Mouse (Mus musculus) kidney, embryonic 16.5 days (tissue): ENCODE results near the gene Ctdspl. TPM values are rescaled to one million over a fixed set of nuclear protein-coding genes. Genes with fewer than 3 reads are reported as not detected.

ENCODE experiments used
- ATAC-seq: fragments of 200-750 bp; cut with Nextera tagmentation; 2 replicates; pipeline ENCODE4 v1.8.0; 2017; ENCODE audit warnings: moderate TSS enrichment; ENCODE audit not compliant: low FRiP score, low TSS enrichment
- H3K27ac ChIP-seq: fragments of 300-500 bp; sonication (generic); 2 replicates; pipeline ENCODE4 v1.5.1; 2014; ENCODE audit warnings: low read length
- H3K27me3 ChIP-seq: fragments of 300-500 bp; sonication (generic); 2 replicates; pipeline ENCODE4 v1.6.1; 2014; ENCODE audit warnings: low read length, control low read depth, mixed read lengths; ENCODE audit not compliant: insufficient read depth
- H3K36me3 ChIP-seq: fragments of 300-500 bp; sonication (generic); 2 replicates; pipeline ENCODE4 v1.6.1; 2014; ENCODE audit warnings: low read length, control low read depth, mixed read lengths; ENCODE audit not compliant: insufficient read depth
- H3K4me1 ChIP-seq: fragments of 300-500 bp; sonication (generic); 2 replicates; pipeline ENCODE4 v1.6.1; 2014; ENCODE audit warnings: low read length, control low read depth, mixed read lengths; ENCODE audit not compliant: insufficient read depth
- H3K4me2 ChIP-seq: fragments of 300-500 bp; sonication (generic); replicated peaks from 2 replicates; pipeline ENCODE4 v1.6.1; 2014; ENCODE audit warnings: low read depth, low read length
- H3K4me3 ChIP-seq: fragments of 300-500 bp; sonication (generic); 2 replicates; pipeline ENCODE4 v1.5.1; 2014; ENCODE audit warnings: mild to moderate bottlenecking, low read length
- H3K9ac ChIP-seq: fragments of 300-500 bp; sonication (generic); replicated peaks from 2 replicates; pipeline ENCODE4 v1.6.1; 2014; ENCODE audit warnings: low read length
- H3K9me3 ChIP-seq: fragments of 300-500 bp; sonication (generic); 2 replicates; pipeline ENCODE4 v1.6.1; 2016; ENCODE audit warnings: low read length, control low read depth
- WGBS: fragments of 180-500 bp; shearing (Covaris S2); extraction: QIAGEN DNeasy Blood & Tissue Kit; methylation state at CpG from one replicate; pipeline ENCODE4 v1.1.7; 2014; 5-methylcytosine and 5-hydroxymethylcytosine counted together
- polyA plus RNA-seq: library from polyadenylated mRNA; unstranded; fragments of >200 nt; fragmentation: Nextera tagmentation; extraction: Ambion mirVana; gene quantifications from 2 replicates; pipeline ENCODE4 v1.2.1, GENCODE M21; 2015

The Ctdspl gene
- polyA plus RNA-seq, 1 experiment from 2014 or later, result 27.5 TPM

- H3K27ac ChIP-seq, result no peak overlapping the region
- no peak overlapping the region for H3K9ac ChIP-seq
- peaks cover 64% of the 10 kb centered on the region for H3K4me1 ChIP-seq
- H3K27me3 ChIP-seq, result no peaks in the 10 kb centered on the region
- H3K4me2 ChIP-seq, result no peak overlapping the region
- no peaks in the 10 kb centered on the region for H3K9me3 ChIP-seq
- H3K4me3 ChIP-seq, result no peak overlapping the region
- ATAC-seq, result no peak
- 86% methylated on average over 7 of the region's 7 CpGs for WGBS
- no peaks in the 10 kb centered on the region for H3K36me3 ChIP-seq
Observed at GRCm38 (mm10) chr9:118990490-118990889, 64.2 kb downstream of the Ctdspl start.

DNA sequence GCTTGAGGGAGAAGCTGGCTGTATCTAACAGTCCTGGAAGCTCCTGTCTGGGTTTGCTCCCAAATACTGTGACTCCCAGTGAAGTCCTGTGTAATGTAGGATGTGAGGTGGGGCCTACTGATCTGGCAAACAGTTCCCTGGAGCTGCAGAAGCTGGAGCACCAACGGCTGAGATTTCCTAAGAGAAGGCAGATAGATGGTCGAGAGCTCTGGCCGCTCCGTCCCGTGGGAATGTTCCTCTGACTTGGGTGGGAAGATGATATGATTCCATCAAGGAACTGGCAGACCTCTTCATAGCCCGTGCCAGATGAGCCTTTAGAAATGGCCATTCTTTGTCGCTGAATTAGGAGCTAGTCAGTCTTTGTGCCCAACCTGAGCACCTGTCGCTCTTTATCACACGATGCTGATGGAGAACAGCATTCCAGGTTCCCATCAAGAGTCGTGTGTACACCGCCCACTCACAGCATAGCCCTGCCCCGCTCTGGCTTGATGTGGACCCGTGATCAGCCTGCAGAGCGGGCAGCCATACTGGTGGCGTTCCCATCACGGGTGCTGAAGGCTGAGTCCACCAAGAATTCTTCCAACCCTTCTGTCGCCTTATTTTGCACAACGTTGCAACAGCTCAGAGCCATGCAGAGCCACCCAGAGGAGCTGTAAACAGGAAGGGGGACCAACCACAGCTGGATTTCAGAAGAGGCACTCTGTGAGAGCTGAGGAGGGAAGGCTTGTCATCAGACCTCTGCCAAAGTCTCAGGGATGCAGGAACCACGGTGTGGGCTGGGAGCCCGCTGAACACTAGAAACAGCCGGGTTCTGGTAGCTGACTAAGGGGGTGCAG is 65.7 kb downstream of the Ctdspl start:
- ATAC-seq, result no peak
- Histone ChIP-seq H3K4me1 (peaks cover 51% of the 10 kb centered on the region), H3K27me3 (no peaks in the 10 kb centered on the region), H3K9me3 (no peaks in the 10 kb centered on the region), H3K4me3 (no peak overlapping the region), H3K27ac (no peak overlapping the region), H3K4me2 (no peak overlapping the region), H3K36me3 (no peaks in the 10 kb centered on the region), H3K9ac (no peak overlapping the region)
- WGBS, result 88% methylated on average over 21 of the region's 21 CpGs

DNA sequence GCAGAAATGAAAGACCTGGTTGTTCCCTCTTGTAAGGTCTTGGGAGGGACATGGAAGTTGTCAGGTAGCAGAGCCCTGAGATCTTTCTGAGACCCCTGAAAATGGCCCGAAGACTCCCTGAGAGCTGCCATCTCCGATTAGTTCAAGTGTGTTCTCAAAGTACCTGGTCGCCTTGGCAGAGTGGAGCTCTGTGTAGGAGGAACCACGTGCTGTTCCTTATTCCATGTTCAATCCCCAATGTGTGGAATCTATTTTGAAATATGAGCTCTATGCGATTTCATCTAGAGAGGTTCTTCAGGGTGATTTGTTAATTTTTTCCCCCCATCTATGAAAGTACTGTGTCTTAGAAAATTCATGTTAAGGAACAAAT is 66.3 kb downstream of the Ctdspl start:
- 81% methylated on average over 5 of the region's 5 CpGs for WGBS
- Histone ChIP-seq H3K9me3 (no peaks in the 10 kb centered on the region), H3K4me3 (no peak overlapping the region), H3K27ac (no peak overlapping the region), H3K4me2 (no peak overlapping the region), H3K36me3 (no peaks in the 10 kb centered on the region), H3K9ac (no peak overlapping the region), H3K27me3 (no peaks in the 10 kb centered on the region), H3K4me1 (peaks cover 47% of the 10 kb centered on the region)
- ATAC-seq, result no peak

GRCm38 (mm10) chr9:118994524-118995227 is 68.4 kb downstream of the Ctdspl start:
- Histone ChIP-seq H3K9ac (0 out of 2 replicates have a peak overlapping the region, but pooled peaks have one; percentile 17), H3K36me3 (no peaks in the 10 kb centered on the region), H3K4me1 (peaks cover 37% of the 10 kb centered on the region), H3K4me3 (no peak overlapping the region), H3K27me3 (no peaks in the 10 kb centered on the region), H3K27ac (peak overlapping the region; percentile 41; the same call in 1 of the 2 replicates), H3K9me3 (no peaks in the 10 kb centered on the region), H3K4me2 (no peak overlapping the region)
- ATAC-seq, result no peak
- WGBS, result 68% methylated on average over 12 of the region's 12 CpGs

GRCm38 (mm10) chr9:118995539-118995938 is 69.3 kb downstream of the Ctdspl start:
- H3K27ac ChIP-seq, result peak overlapping the region; percentile 25; the same call in 1 of the 2 replicates
- H3K27me3 ChIP-seq, result no peaks in the 10 kb centered on the region
- no peak overlapping the region for H3K9ac ChIP-seq
- no peak for ATAC-seq
- H3K4me3 ChIP-seq, result no peak overlapping the region
- H3K9me3 ChIP-seq, result no peaks in the 10 kb centered on the region
- peaks cover 1% of the 10 kb centered on the region; the same call in 1 of the 2 replicates for H3K36me3 ChIP-seq
- 73% methylated on average over 6 of the region's 6 CpGs for WGBS
- H3K4me1 ChIP-seq, result peaks cover 33% of the 10 kb centered on the region
- no peak overlapping the region for H3K4me2 ChIP-seq

GRCm38 (mm10) chr9:118997241-118997640 is 71.0 kb downstream of the Ctdspl start:
- no peak for ATAC-seq
- no peak overlapping the region for H3K4me2 ChIP-seq
- 95% methylated on average over 6 of the region's 6 CpGs for WGBS
- H3K9ac ChIP-seq, result no peak overlapping the region
- no peaks in the 10 kb centered on the region for H3K27me3 ChIP-seq
- peaks cover 35% of the 10 kb centered on the region for H3K4me1 ChIP-seq
- H3K4me3 ChIP-seq, result no peak overlapping the region
- H3K9me3 ChIP-seq, result no peaks in the 10 kb centered on the region
- H3K36me3 ChIP-seq, result peaks cover 4% of the 10 kb centered on the region; the same call in 1 of the 2 replicates
- H3K27ac ChIP-seq, result no peak overlapping the region

DNA sequence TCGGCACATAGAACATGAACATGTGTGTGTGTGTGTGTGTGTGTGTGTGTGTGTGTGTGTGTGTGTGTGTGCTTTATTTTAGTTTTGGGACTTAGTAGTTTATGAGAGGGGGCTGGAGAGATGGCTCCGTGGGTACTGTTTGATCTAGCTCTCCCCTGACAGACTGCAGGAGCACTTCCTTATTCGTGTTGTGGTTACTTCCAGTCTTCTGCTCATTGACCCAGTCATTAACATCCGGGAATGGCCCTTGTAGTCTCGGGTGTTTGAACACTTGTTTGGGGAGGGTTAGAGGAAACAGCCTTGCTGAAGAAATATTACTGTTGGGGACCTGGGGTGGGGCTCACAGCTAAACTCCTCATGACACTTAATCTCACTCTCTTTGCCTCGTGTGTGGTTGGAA is 73.9 kb downstream of the Ctdspl start:
- Histone ChIP-seq H3K27ac (no peak overlapping the region), H3K4me2 (no peak overlapping the region), H3K4me1 (peaks cover 45% of the 10 kb centered on the region), H3K36me3 (peaks cover 4% of the 10 kb centered on the region; the same call in 1 of the 2 replicates), H3K4me3 (no peak overlapping the region), H3K9me3 (no peaks in the 10 kb centered on the region), H3K9ac (no peak overlapping the region), H3K27me3 (no peaks in the 10 kb centered on the region)
- 24% methylated on average over 6 of the region's 6 CpGs for WGBS
- no peak for ATAC-seq

DNA sequence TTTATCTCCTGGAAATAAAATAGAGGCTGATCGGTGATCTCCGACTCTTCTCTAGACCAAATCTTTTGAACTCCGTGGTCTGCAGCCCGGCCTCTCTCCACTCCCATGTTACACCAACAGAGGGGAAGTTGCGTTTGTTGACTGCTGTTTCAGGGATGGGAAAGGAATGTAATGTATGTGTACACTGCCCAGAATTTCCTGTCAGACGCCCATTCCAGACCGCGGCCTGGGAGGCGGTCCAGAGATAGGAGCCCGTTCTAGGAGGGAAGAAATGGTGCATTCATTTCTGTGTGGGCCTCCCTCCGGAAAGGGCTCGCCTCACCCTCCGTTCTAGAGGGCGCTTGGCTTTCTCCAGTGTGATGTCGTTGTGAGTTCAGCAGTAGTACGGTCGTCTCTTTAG is 76.0 kb downstream of the Ctdspl start:
- Histone ChIP-seq H3K9ac (no peak overlapping the region), H3K4me3 (no peak overlapping the region), H3K4me1 (peaks cover 42% of the 10 kb centered on the region), H3K27ac (peak overlapping the region; percentile 67), H3K36me3 (peaks cover 4% of the 10 kb centered on the region; the same call in 1 of the 2 replicates), H3K4me2 (peak overlapping the region; percentile 14; the same call in 1 of the 2 replicates), H3K27me3 (no peaks in the 10 kb centered on the region), H3K9me3 (no peaks in the 10 kb centered on the region)
- 50% methylated on average over 17 of the region's 17 CpGs for WGBS
- peak; percentile 69 for ATAC-seq

DNA sequence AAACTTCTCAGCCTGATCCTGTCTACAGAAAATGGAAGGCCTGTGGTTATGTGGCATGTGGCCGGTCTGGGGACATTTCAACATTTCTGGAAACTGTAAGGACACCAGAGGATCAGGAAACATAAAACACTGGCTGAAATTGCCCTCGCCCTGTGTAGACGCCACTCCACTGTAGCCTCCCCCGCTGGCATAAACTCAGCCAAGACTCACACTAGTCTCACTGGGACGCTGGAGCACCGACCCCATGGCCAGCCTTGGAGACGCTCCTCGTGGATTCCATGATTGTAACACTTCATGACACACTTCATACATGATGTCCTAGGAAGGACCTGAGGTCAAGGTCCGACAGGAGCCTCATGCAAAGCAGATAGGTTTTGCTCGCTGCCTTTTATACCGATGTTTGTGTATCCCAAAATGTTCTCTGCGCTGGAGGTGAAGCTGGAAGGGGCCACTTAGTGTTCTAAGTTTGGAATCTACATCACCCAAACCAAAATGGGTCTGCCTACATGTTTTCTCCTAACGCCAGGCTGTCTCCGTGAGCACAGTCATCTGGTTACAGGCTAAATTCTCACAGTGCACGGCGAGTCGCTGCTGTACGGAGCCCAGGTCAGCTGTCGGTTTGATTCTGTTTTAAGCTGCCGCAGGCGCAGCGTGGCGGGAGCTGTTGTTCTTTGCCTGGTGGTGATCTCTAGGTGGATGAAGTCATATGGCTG is 77.9 kb downstream of the Ctdspl start:
- WGBS, result 69% methylated on average over 23 of the region's 23 CpGs
- Histone ChIP-seq H3K4me3 (no peak overlapping the region), H3K36me3 (peaks cover 4% of the 10 kb centered on the region; the same call in 1 of the 2 replicates), H3K4me2 (no peak overlapping the region), H3K27me3 (no peaks in the 10 kb centered on the region), H3K9ac (no peak overlapping the region; the same call in 1 of the 2 replicates), H3K4me1 (peaks cover 48% of the 10 kb centered on the region), H3K27ac (no peak overlapping the region), H3K9me3 (no peaks in the 10 kb centered on the region)
- no peak for ATAC-seq
